Mouse (Mus musculus): Measurements from ENCODE around the gene Nrsn2. TPM values are rescaled to one million over a fixed set of nuclear protein-coding genes. Genes with fewer than 3 reads are reported as not detected.

Nrsn2 gene
- polyA plus RNA-seq, 1 experiment from 2014 or later, result not detected

GRCm38 (mm10) chr2:152349205-152349604 lies 27.2 kb downstream of the Nrsn2 start:
- no peaks in the 10 kb centered on the region for H3K27me3 ChIP-seq (ENCODE audit: insufficient read depth, low read length)
- ATAC-seq (ENCODE audit: insufficient read depth) (no peak), DNase-seq (no peak)
- H3K36me3 ChIP-seq (ENCODE audit: insufficient read depth), result no peaks in the 10 kb centered on the region
- 81% methylated on average over 6 of the region's 6 CpGs for WGBS
- TF ChIP-seq CTCF (IDR thresholded peaks at IDR 0.05; ENCODE audit: low read depth), result no peak
- H3K9ac ChIP-seq, result no peak overlapping the region
- no peak overlapping the region for H3K4me2 ChIP-seq
- no peaks in the 10 kb centered on the region for H3K9me3 ChIP-seq (ENCODE audit: low read depth, low read length)
- H3K4me3 ChIP-seq (ENCODE audit: low read depth, low read length), result no peak overlapping the region
- no peaks in the 10 kb centered on the region for H3K4me1 ChIP-seq (ENCODE audit: insufficient read depth)
- no peak overlapping the region for H3K27ac ChIP-seq (ENCODE audit: low read depth)

GRCm38 (mm10) chr2:152347722-152348121 lies 28.7 kb downstream of the Nrsn2 start:
- Histone ChIP-seq H3K9ac (no peak overlapping the region), H3K36me3 (ENCODE audit: insufficient read depth) (no peaks in the 10 kb centered on the region), H3K4me3 (ENCODE audit: low read depth, low read length) (no peak overlapping the region), H3K27ac (ENCODE audit: low read depth) (no peak overlapping the region), H3K4me2 (no peak overlapping the region), H3K27me3 (ENCODE audit: insufficient read depth, low read length) (no peaks in the 10 kb centered on the region), H3K4me1 (ENCODE audit: insufficient read depth) (no peaks in the 10 kb centered on the region), H3K9me3 (ENCODE audit: low read depth, low read length) (no peaks in the 10 kb centered on the region)
- no peak for TF ChIP-seq CTCF (IDR thresholded peaks at IDR 0.05; ENCODE audit: low read depth)
- no peak for ATAC-seq (ENCODE audit: insufficient read depth)
- DNase-seq, result no peak
- WGBS, result 81% methylated on average over 2 of the region's 2 CpGs

- H3K4me3 ChIP-seq (ENCODE audit: low read depth, low read length), result no peak overlapping the region
- no peak overlapping the region for H3K9ac ChIP-seq
- no peaks in the 10 kb centered on the region for H3K27me3 ChIP-seq (ENCODE audit: insufficient read depth, low read length)
- H3K36me3 ChIP-seq (ENCODE audit: insufficient read depth), result no peaks in the 10 kb centered on the region
- no peak for TF ChIP-seq CTCF (IDR thresholded peaks at IDR 0.05; ENCODE audit: low read depth)
- no peak for ATAC-seq (ENCODE audit: insufficient read depth)
- H3K4me2 ChIP-seq, result no peak overlapping the region
- no peaks in the 10 kb centered on the region for H3K4me1 ChIP-seq (ENCODE audit: insufficient read depth)
- no peak overlapping the region for H3K27ac ChIP-seq (ENCODE audit: low read depth)
- WGBS, result 26% methylated on average over 9 of the region's 9 CpGs
- no peaks in the 10 kb centered on the region for H3K9me3 ChIP-seq (ENCODE audit: low read depth, low read length)
- peak; percentile 40 for DNase-seq
These were observed 29.5 kb downstream of the Nrsn2 start for GRCm38 (mm10) chr2:152346776-152347465.

- no peaks in the 10 kb centered on the region for H3K27me3 ChIP-seq (ENCODE audit: insufficient read depth, low read length)
- H3K4me1 ChIP-seq (ENCODE audit: insufficient read depth), result no peaks in the 10 kb centered on the region
- ATAC-seq (ENCODE audit: insufficient read depth) (no peak), DNase-seq (no peak)
- no peaks in the 10 kb centered on the region for H3K9me3 ChIP-seq (ENCODE audit: low read depth, low read length)
- TF ChIP-seq CTCF (IDR thresholded peaks at IDR 0.05; ENCODE audit: low read depth), result no peak
- no peaks in the 10 kb centered on the region for H3K36me3 ChIP-seq (ENCODE audit: insufficient read depth)
- no peak overlapping the region for H3K4me2 ChIP-seq
- 66% methylated on average over 6 of the region's 6 CpGs for WGBS
- H3K9ac ChIP-seq, result no peak overlapping the region
- no peak overlapping the region for H3K27ac ChIP-seq (ENCODE audit: low read depth)
- no peak overlapping the region for H3K4me3 ChIP-seq (ENCODE audit: low read depth, low read length)
These were observed 31.0 kb downstream of the Nrsn2 start for GRCm38 (mm10) chr2:152345393-152345792.

- 59% methylated on average over 5 of the region's 5 CpGs for WGBS
- H3K36me3 ChIP-seq (ENCODE audit: insufficient read depth), result no peaks in the 10 kb centered on the region
- H3K9me3 ChIP-seq (ENCODE audit: low read depth, low read length), result no peaks in the 10 kb centered on the region
- H3K27me3 ChIP-seq (ENCODE audit: insufficient read depth, low read length), result no peaks in the 10 kb centered on the region
- H3K4me3 ChIP-seq (ENCODE audit: low read depth, low read length), result no peak overlapping the region
- no peak overlapping the region for H3K27ac ChIP-seq (ENCODE audit: low read depth)
- no peaks in the 10 kb centered on the region for H3K4me1 ChIP-seq (ENCODE audit: insufficient read depth)
- H3K9ac ChIP-seq, result no peak overlapping the region
- H3K4me2 ChIP-seq, result peak overlapping the region; percentile 92
- ATAC-seq (ENCODE audit: insufficient read depth) (no peak), DNase-seq (no peak)
- no peak for TF ChIP-seq CTCF (IDR thresholded peaks at IDR 0.05; ENCODE audit: low read depth)
These were observed 31.5 kb downstream of the Nrsn2 start for GRCm38 (mm10) chr2:152344909-152345308.

- DNase-seq (peak; percentile 22), ATAC-seq (ENCODE audit: insufficient read depth) (peak; percentile 18)
- TF ChIP-seq CTCF (IDR thresholded peaks at IDR 0.05; ENCODE audit: low read depth), result no peak
- Histone ChIP-seq H3K4me1 (ENCODE audit: insufficient read depth) (no peaks in the 10 kb centered on the region), H3K27me3 (ENCODE audit: insufficient read depth, low read length) (no peaks in the 10 kb centered on the region), H3K36me3 (ENCODE audit: insufficient read depth) (no peaks in the 10 kb centered on the region), H3K4me3 (ENCODE audit: low read depth, low read length) (peak overlapping the region; percentile 53), H3K9ac (peak overlapping the region; percentile 58), H3K27ac (ENCODE audit: low read depth) (no peak overlapping the region), H3K9me3 (ENCODE audit: low read depth, low read length) (no peaks in the 10 kb centered on the region), H3K4me2 (peak overlapping the region; percentile 92)
- 12% methylated on average over 10 of the region's 10 CpGs for WGBS
These were observed 32.1 kb downstream of the Nrsn2 start for GRCm38 (mm10) chr2:152344361-152344760.

GRCm38 (mm10) chr2:152343329-152344213 lies 32.9 kb downstream of the Nrsn2 start, which contains the start of gene Trib3:
Gene Trib3, minus strand, starts transcription at chr2:152344032.
- Histone ChIP-seq H3K4me2 (peak within 1 kb of the TSS; percentile 92), H3K27me3 (ENCODE audit: insufficient read depth, low read length) (no peaks in the 10 kb centered on the region), H3K4me1 (ENCODE audit: insufficient read depth) (no peaks in the 10 kb centered on the region), H3K27ac (ENCODE audit: low read depth) (no peak within 1 kb of the TSS), H3K36me3 (ENCODE audit: insufficient read depth) (no peaks in the 10 kb centered on the region), H3K9me3 (ENCODE audit: low read depth, low read length) (no peaks in the 10 kb centered on the region), H3K9ac (peak within 1 kb of the TSS; percentile 58), H3K4me3 (ENCODE audit: low read depth, low read length) (peak within 1 kb of the TSS; percentile 53)
- peak; percentile 81 for TF ChIP-seq CTCF (IDR thresholded peaks at IDR 0.05; ENCODE audit: low read depth)
- DNase-seq (peak; percentile 86), ATAC-seq (ENCODE audit: insufficient read depth) (peak; percentile 85)
- WGBS, result under 1% methylated on average over 52 of the region's 52 CpGs

Measured in lung, embryonic 14.5 days (tissue).